Mouse (Mus musculus): Measurements from ENCODE around the gene Glis1. TPM values are rescaled to one million over a fixed set of nuclear protein-coding genes. Genes with fewer than 3 reads are reported as not detected.

Glis1 gene
- total RNA-seq, 1 experiment, result 0.98 TPM

DNA sequence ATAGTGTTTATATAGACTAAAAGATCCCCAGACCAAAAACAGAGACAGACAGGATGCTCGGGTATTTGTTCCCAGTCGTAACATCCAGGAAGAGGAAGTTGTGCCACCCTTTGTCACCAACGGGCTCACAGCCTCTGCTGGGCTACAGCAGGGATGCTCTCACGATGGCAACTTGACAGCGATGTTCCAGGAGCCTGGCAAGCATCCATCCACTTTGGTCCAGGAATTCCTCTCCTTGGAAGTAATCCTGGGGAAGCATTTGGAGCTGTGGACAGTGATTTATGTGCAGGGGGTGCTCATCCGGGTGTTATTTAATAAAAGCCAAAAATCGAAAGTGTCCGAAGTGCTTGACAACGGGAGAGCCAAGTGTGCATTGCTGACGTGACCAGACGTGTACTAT is 100.7 kb downstream of the Glis1 start:
- no peaks in the 10 kb centered on the region for H3K36me3 ChIP-seq (ENCODE audit: control insufficient read depth, insufficient read depth, low read length, poor library complexity, severe bottlenecking)
- no peaks in the 10 kb centered on the region for H3K9me3 ChIP-seq (ENCODE audit: control insufficient read depth, insufficient read depth, low read depth, low read length)
- in situ Hi-C loops (cut with MboI; ENCODE audit: low sequenced_read_pairs in 2 of 2, unreplicated experiment in 2 of 2), result no loop called here
- no peak for DNase-seq (ENCODE audit: low read depth, low spot score)
- H3K27ac ChIP-seq (ENCODE audit: insufficient read depth, low read depth, low read length, poor library complexity, severe bottlenecking), result no peak overlapping the region
- TF ChIP-seq CHD2 (IDR thresholded peaks at IDR 0.05; ENCODE audit: low read depth, low read length), result no peak
- no peak for TF ChIP-seq HCFC1 (IDR thresholded peaks at IDR 0.05; ENCODE audit: borderline replicate concordance, insufficient read depth, low read length)
- no peak for TF ChIP-seq MAFK (IDR thresholded peaks at IDR 0.05; ENCODE audit: insufficient read depth, low read depth, low read length)
- TF ChIP-seq ZNF384 (IDR thresholded peaks at IDR 0.05; ENCODE audit: low read depth, low read length), result no peak
- TF ChIP-seq ZC3H11A (IDR thresholded peaks at IDR 0.05; ENCODE audit: borderline replicate concordance, low read depth, low read length), result no peak
- H3K9ac ChIP-seq (ENCODE audit: insufficient read depth, low read depth, low read length, poor library complexity, severe bottlenecking), result no peak overlapping the region
- no peaks in the 10 kb centered on the region for H3K4me1 ChIP-seq (ENCODE audit: control insufficient read depth in 2 of 2, insufficient read depth in 2 of 2, low read length in 2 of 2, poor library complexity in 1 of 2)
- H3K4me3 ChIP-seq (ENCODE audit: insufficient read depth in 1 of 2, low read depth in 1 of 2, low read length in 2 of 2, poor library complexity in 1 of 2, severe bottlenecking in 1 of 2), result no peak overlapping the region

DNA sequence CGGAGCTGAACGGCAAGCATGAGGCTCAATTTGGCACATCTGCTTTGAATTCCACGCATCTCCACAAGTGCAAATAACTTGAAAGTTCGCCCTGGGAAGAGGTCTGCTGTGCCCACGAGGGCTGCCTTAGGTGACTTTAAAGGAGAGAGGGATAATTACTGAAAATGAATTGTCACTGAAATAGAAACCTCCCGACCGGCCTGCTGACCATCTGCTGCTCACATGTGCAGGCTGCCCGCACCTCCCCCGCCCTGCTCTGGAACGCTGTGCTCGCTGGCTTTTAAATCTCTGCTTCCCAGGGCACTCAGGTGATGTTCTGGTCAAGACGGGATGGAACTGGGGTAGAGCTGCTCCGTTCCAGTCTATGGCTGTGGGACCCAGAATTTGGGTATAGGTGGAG is 103.7 kb downstream of the Glis1 start:
- no peak for TF ChIP-seq ZC3H11A (IDR thresholded peaks at IDR 0.05; ENCODE audit: borderline replicate concordance, low read depth, low read length)
- no peak for TF ChIP-seq MAFK (IDR thresholded peaks at IDR 0.05; ENCODE audit: insufficient read depth, low read depth, low read length)
- TF ChIP-seq ZNF384 (IDR thresholded peaks at IDR 0.05; ENCODE audit: low read depth, low read length), result no peak
- no peak for TF ChIP-seq HCFC1 (IDR thresholded peaks at IDR 0.05; ENCODE audit: borderline replicate concordance, insufficient read depth, low read length)
- no peak for TF ChIP-seq CHD2 (IDR thresholded peaks at IDR 0.05; ENCODE audit: low read depth, low read length)
- Histone ChIP-seq H3K36me3 (ENCODE audit: control insufficient read depth, insufficient read depth, low read length, poor library complexity, severe bottlenecking) (no peaks in the 10 kb centered on the region), H3K4me3 (ENCODE audit: insufficient read depth in 1 of 2, low read depth in 1 of 2, low read length in 2 of 2, poor library complexity in 1 of 2, severe bottlenecking in 1 of 2) (no peak overlapping the region), H3K9me3 (ENCODE audit: control insufficient read depth, insufficient read depth, low read depth, low read length) (no peaks in the 10 kb centered on the region), H3K27ac (ENCODE audit: insufficient read depth, low read depth, low read length, poor library complexity, severe bottlenecking) (no peak overlapping the region), H3K9ac (ENCODE audit: insufficient read depth, low read depth, low read length, poor library complexity, severe bottlenecking) (no peak overlapping the region), H3K4me1 (ENCODE audit: control insufficient read depth in 2 of 2, insufficient read depth in 2 of 2, low read length in 2 of 2, poor library complexity in 1 of 2) (no peaks in the 10 kb centered on the region)
- in situ Hi-C loops (cut with MboI; ENCODE audit: low sequenced_read_pairs in 2 of 2, unreplicated experiment in 2 of 2), result no loop called here
- DNase-seq (ENCODE audit: low read depth, low spot score), result no peak

DNA sequence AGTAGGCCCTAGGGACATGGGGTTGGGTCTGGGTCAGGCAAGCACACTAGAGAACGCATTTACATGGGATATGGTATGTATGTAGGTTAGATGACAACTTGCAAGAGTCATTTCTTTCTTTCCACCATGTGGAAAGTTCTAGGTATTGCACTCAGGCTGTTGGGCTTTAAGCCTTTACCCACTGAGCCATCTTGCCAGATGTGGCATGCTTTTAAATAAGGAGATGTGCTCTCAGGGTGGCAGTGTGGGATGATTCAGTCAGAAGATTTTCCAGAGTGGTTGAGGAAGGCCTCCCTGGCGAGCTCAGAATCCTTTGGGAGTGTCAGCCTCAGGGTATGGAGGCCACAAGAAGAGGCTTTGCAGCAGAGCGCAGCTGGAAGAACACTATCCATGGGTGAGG is 104.2 kb downstream of the Glis1 start:
- TF ChIP-seq ZC3H11A (IDR thresholded peaks at IDR 0.05; ENCODE audit: borderline replicate concordance, low read depth, low read length), result no peak
- no peak for TF ChIP-seq CHD2 (IDR thresholded peaks at IDR 0.05; ENCODE audit: low read depth, low read length)
- no peak for TF ChIP-seq MAFK (IDR thresholded peaks at IDR 0.05; ENCODE audit: insufficient read depth, low read depth, low read length)
- no peak for TF ChIP-seq ZNF384 (IDR thresholded peaks at IDR 0.05; ENCODE audit: low read depth, low read length)
- no peak for TF ChIP-seq HCFC1 (IDR thresholded peaks at IDR 0.05; ENCODE audit: borderline replicate concordance, insufficient read depth, low read length)
- no peaks in the 10 kb centered on the region for H3K9me3 ChIP-seq (ENCODE audit: control insufficient read depth, insufficient read depth, low read depth, low read length)
- no peak overlapping the region for H3K4me3 ChIP-seq (ENCODE audit: insufficient read depth in 1 of 2, low read depth in 1 of 2, low read length in 2 of 2, poor library complexity in 1 of 2, severe bottlenecking in 1 of 2)
- H3K36me3 ChIP-seq (ENCODE audit: control insufficient read depth, insufficient read depth, low read length, poor library complexity, severe bottlenecking), result no peaks in the 10 kb centered on the region
- no peak overlapping the region for H3K9ac ChIP-seq (ENCODE audit: insufficient read depth, low read depth, low read length, poor library complexity, severe bottlenecking)
- no peak for DNase-seq (ENCODE audit: low read depth, low spot score)
- H3K4me1 ChIP-seq (ENCODE audit: control insufficient read depth in 2 of 2, insufficient read depth in 2 of 2, low read length in 2 of 2, poor library complexity in 1 of 2), result no peaks in the 10 kb centered on the region
- no peak overlapping the region for H3K27ac ChIP-seq (ENCODE audit: insufficient read depth, low read depth, low read length, poor library complexity, severe bottlenecking)
- in situ Hi-C loops (cut with MboI; ENCODE audit: low sequenced_read_pairs in 2 of 2, unreplicated experiment in 2 of 2), result no loop called here

DNA sequence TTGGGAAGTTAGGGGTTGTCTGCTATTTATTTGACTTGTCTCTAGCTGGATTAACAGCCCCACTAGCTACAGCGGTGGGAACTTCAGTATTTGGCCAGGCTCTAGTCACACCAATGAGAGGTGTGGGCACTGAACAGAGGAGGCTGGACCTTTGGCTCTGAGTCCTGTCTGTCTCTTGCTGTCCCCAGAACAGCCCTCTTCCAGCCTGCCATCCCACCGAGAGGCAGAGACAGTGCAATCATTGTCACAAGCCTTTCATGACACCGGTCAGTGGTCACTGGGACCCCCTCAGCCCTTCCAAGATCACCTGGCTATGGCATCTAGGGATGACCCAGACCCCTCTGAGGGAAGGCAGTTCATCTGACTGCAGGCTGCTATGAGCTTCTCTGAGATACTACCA is 104.6 kb downstream of the Glis1 start:
- no peak overlapping the region; the same call in 1 of the 2 replicates for H3K27ac ChIP-seq (ENCODE audit: insufficient read depth, low read depth, low read length, poor library complexity, severe bottlenecking)
- TF ChIP-seq ZC3H11A (IDR thresholded peaks at IDR 0.05; ENCODE audit: borderline replicate concordance, low read depth, low read length), result no peak
- TF ChIP-seq ZNF384 (IDR thresholded peaks at IDR 0.05; ENCODE audit: low read depth, low read length), result no peak
- no peak for TF ChIP-seq HCFC1 (IDR thresholded peaks at IDR 0.05; ENCODE audit: borderline replicate concordance, insufficient read depth, low read length)
- no peak for TF ChIP-seq MAFK (IDR thresholded peaks at IDR 0.05; ENCODE audit: insufficient read depth, low read depth, low read length)
- no peak for TF ChIP-seq CHD2 (IDR thresholded peaks at IDR 0.05; ENCODE audit: low read depth, low read length)
- H3K36me3 ChIP-seq (ENCODE audit: control insufficient read depth, insufficient read depth, low read length, poor library complexity, severe bottlenecking), result no peaks in the 10 kb centered on the region
- H3K4me3 ChIP-seq (ENCODE audit: insufficient read depth in 1 of 2, low read depth in 1 of 2, low read length in 2 of 2, poor library complexity in 1 of 2, severe bottlenecking in 1 of 2), result no peak overlapping the region
- H3K9me3 ChIP-seq (ENCODE audit: control insufficient read depth, insufficient read depth, low read depth, low read length), result no peaks in the 10 kb centered on the region
- no peaks in the 10 kb centered on the region for H3K4me1 ChIP-seq (ENCODE audit: control insufficient read depth in 2 of 2, insufficient read depth in 2 of 2, low read length in 2 of 2, poor library complexity in 1 of 2)
- no peak overlapping the region for H3K9ac ChIP-seq (ENCODE audit: insufficient read depth, low read depth, low read length, poor library complexity, severe bottlenecking)
- no peak for DNase-seq (ENCODE audit: low read depth, low spot score)
- in situ Hi-C loops (cut with MboI; ENCODE audit: low sequenced_read_pairs in 2 of 2, unreplicated experiment in 2 of 2), result no loop called here

DNA sequence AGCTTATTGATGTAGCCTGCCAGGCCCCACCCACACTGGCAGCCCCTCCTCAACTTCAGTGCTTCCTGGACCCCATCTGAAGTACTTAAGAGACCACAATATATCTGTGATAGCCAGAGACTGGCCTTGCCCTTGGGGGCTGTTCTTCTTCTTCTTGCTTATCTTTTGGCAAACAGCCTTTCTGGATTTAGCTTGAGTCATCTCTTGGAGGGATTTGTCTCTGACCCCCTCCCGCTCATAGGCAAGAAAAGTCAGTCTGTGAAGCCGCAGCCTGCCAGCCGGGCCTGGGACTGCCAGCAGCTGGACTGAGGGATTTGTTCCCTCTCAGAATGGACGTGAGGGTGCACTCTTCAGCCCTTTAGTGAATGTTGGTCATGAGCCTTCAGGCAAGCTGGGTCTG is 107.4 kb downstream of the Glis1 start:
- no peak for DNase-seq (ENCODE audit: low read depth, low spot score)
- no peak for TF ChIP-seq ZNF384 (IDR thresholded peaks at IDR 0.05; ENCODE audit: low read depth, low read length)
- no peak for TF ChIP-seq HCFC1 (IDR thresholded peaks at IDR 0.05; ENCODE audit: borderline replicate concordance, insufficient read depth, low read length)
- TF ChIP-seq CHD2 (IDR thresholded peaks at IDR 0.05; ENCODE audit: low read depth, low read length), result no peak
- no peak for TF ChIP-seq ZC3H11A (IDR thresholded peaks at IDR 0.05; ENCODE audit: borderline replicate concordance, low read depth, low read length)
- no peak for TF ChIP-seq MAFK (IDR thresholded peaks at IDR 0.05; ENCODE audit: insufficient read depth, low read depth, low read length)
- no peaks in the 10 kb centered on the region for H3K4me1 ChIP-seq (ENCODE audit: control insufficient read depth in 2 of 2, insufficient read depth in 2 of 2, low read length in 2 of 2, poor library complexity in 1 of 2)
- in situ Hi-C loops (cut with MboI; ENCODE audit: low sequenced_read_pairs in 2 of 2, unreplicated experiment in 2 of 2), result no loop called here
- H3K9me3 ChIP-seq (ENCODE audit: control insufficient read depth, insufficient read depth, low read depth, low read length), result no peaks in the 10 kb centered on the region
- no peaks in the 10 kb centered on the region for H3K36me3 ChIP-seq (ENCODE audit: control insufficient read depth, insufficient read depth, low read length, poor library complexity, severe bottlenecking)
- H3K4me3 ChIP-seq (ENCODE audit: insufficient read depth in 1 of 2, low read depth in 1 of 2, low read length in 2 of 2, poor library complexity in 1 of 2, severe bottlenecking in 1 of 2), result no peak overlapping the region
- no peak overlapping the region for H3K9ac ChIP-seq (ENCODE audit: insufficient read depth, low read depth, low read length, poor library complexity, severe bottlenecking)
- no peak overlapping the region for H3K27ac ChIP-seq (ENCODE audit: insufficient read depth, low read depth, low read length, poor library complexity, severe bottlenecking)

Data from ES-E14 (cell line).